Mouse (Mus musculus): ENCODE data around the gene Eif2a.

Eif2a gene

GRCm38 (mm10) chr3:58503720-58504333 lies 21.8 kb upstream of the Eif2a start:
- Histone ChIP-seq H3K27me3 (ENCODE audit: insufficient read depth, low read length) (no peaks in the 10 kb centered on the region), H3K4me1 (replicated peaks; ENCODE audit: low read depth, low read length) (peaks cover 23% of the 10 kb centered on the region), H3K36me3 (ENCODE audit: insufficient read depth, low read length) (no peaks in the 10 kb centered on the region), H3K4me3 (replicated peaks; ENCODE audit: low read length) (no peak overlapping the region), H3K9me3 (ENCODE audit: low read length) (no peaks in the 10 kb centered on the region)
- no peak for TF ChIP-seq NANOG (IDR thresholded peaks at IDR 0.05; ENCODE audit: borderline replicate concordance, low read length)
- TF ChIP-seq POU5F1 (IDR thresholded peaks at IDR 0.05; ENCODE audit: borderline replicate concordance, low read length), result no peak
- TF ChIP-seq CTCF (conservative IDR thresholded peaks at IDR 0.05; ENCODE audit: low read length), result no peak

DNA sequence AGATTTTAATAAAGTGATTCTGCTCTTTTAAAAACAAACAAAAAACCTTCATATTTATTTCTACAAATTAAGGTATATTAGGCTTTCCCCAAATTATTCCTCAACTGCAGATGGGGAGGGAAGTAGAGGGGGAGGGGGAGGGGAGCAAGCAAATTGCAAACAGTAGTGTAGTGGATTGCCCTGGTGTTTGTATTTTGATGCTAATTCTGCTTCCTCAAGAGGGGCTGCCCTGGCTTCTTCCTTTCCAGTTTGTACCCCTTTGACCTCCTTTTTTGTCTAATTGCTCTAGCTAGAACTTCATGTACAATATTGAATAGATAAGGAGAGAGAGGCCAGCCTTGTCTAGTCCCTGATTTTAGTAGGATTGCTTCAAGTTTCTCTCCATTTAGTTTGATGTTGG lies 20.9 kb upstream of the Eif2a start:
- Histone ChIP-seq H3K9me3 (ENCODE audit: low read length) (no peaks in the 10 kb centered on the region), H3K36me3 (ENCODE audit: insufficient read depth, low read length) (no peaks in the 10 kb centered on the region), H3K27me3 (ENCODE audit: insufficient read depth, low read length) (no peaks in the 10 kb centered on the region), H3K4me3 (replicated peaks; ENCODE audit: low read length) (no peak overlapping the region), H3K4me1 (replicated peaks; ENCODE audit: low read depth, low read length) (peaks cover 23% of the 10 kb centered on the region)
- TF ChIP-seq POU5F1 (IDR thresholded peaks at IDR 0.05; ENCODE audit: borderline replicate concordance, low read length), result no peak
- TF ChIP-seq CTCF (conservative IDR thresholded peaks at IDR 0.05; ENCODE audit: low read length), result no peak
- TF ChIP-seq NANOG (IDR thresholded peaks at IDR 0.05; ENCODE audit: borderline replicate concordance, low read length), result no peak

DNA sequence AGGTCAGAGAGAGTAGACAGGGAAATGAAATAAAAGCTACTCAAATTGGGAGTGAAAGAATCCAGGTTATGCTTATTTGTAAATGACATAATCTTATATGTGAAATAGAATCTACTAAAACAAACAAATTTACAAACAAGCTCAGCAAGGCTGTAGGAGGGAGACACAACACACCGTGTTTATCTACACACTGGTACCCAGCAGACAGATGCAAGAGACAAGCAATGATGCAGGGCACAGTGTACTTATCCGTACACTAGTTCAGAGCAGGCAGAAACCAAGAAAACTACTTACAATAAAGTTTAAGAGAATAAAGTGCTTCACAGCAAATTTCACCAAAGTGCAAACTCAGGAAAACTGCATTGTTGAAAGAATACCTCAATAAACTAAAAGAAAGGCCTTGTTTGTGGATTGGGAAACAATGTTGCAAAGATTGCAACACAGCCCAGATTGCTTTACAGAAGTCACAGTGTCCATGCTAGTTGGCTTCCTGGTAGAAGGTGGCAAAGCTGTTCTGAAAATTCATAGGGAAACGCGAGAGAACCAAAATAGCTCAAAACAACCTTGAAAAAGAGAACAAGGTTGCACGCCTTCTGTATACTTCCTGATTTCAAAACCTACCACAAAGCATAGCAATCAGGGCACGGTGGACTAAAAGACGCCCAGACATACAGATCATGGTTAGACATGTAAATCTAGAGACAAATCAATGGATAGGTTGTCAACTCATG lies 17.4 kb upstream of the Eif2a start:
- Histone ChIP-seq H3K9me3 (ENCODE audit: low read length) (no peaks in the 10 kb centered on the region), H3K36me3 (ENCODE audit: insufficient read depth, low read length) (no peaks in the 10 kb centered on the region), H3K4me3 (replicated peaks; ENCODE audit: low read length) (no peak overlapping the region), H3K4me1 (replicated peaks; ENCODE audit: low read depth, low read length) (peaks cover 27% of the 10 kb centered on the region), H3K27me3 (ENCODE audit: insufficient read depth, low read length) (no peaks in the 10 kb centered on the region)
- TF ChIP-seq NANOG (IDR thresholded peaks at IDR 0.05; ENCODE audit: borderline replicate concordance, low read length), result no peak
- TF ChIP-seq POU5F1 (IDR thresholded peaks at IDR 0.05; ENCODE audit: borderline replicate concordance, low read length), result no peak
- no peak for TF ChIP-seq CTCF (conservative IDR thresholded peaks at IDR 0.05; ENCODE audit: low read length)

DNA sequence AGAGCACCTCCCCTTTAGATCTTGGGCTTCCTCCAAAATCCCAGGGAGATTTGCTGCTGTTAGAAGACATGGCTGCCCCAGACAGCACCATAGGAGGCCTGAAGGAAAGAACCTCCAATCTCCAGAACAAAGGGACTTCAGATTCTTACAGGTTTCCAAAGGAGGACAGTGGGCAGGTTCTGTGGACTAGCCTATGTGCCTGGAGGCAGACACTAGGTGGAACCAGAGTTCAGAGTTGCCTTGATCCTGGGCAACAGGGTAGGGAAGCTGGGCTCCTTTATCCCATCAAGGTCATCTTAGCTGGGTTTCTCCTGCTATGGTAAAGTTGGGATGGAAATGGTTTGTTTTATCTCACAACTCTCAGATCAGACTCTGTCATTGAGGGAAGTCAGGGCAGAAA lies 14.0 kb upstream of the Eif2a start:
- H3K4me1 ChIP-seq (replicated peaks; ENCODE audit: low read depth, low read length), result peaks cover 8% of the 10 kb centered on the region
- H3K36me3 ChIP-seq (ENCODE audit: insufficient read depth, low read length), result no peaks in the 10 kb centered on the region
- H3K9me3 ChIP-seq (ENCODE audit: low read length), result no peaks in the 10 kb centered on the region
- no peak overlapping the region for H3K4me3 ChIP-seq (replicated peaks; ENCODE audit: low read length)
- no peaks in the 10 kb centered on the region for H3K27me3 ChIP-seq (ENCODE audit: insufficient read depth, low read length)
- peak; percentile 22; the same call in 1 of the 2 replicates for TF ChIP-seq CTCF (conservative IDR thresholded peaks at IDR 0.05; ENCODE audit: low read length)
- TF ChIP-seq POU5F1 (IDR thresholded peaks at IDR 0.05; ENCODE audit: borderline replicate concordance, low read length), result no peak

DNA sequence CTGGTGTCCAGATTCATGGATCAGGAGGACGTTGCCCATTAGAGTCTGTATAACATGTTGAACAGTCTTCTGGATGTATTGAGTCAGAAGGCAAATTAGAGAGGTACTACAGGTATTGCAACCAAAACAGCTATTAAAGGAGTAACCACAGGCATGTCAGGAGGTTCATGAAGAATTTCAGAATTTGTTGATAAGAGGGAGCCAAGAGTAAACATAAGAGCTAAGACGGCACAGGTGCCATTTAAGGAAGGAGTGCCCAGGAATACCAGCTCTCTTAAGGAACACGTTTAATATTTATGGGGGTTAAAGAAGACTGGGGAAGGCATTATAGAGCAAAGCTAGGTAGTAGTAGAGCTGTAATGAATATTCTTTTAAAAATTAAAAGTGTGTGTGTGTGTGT lies 12.9 kb upstream of the Eif2a start:
- TF ChIP-seq POU5F1 (IDR thresholded peaks at IDR 0.05; ENCODE audit: borderline replicate concordance, low read length) (no peak), CTCF (conservative IDR thresholded peaks at IDR 0.05; ENCODE audit: low read length) (no peak), NANOG (IDR thresholded peaks at IDR 0.05; ENCODE audit: borderline replicate concordance, low read length) (no peak)
- Histone ChIP-seq H3K4me3 (replicated peaks; ENCODE audit: low read length) (no peak overlapping the region), H3K36me3 (ENCODE audit: insufficient read depth, low read length) (no peaks in the 10 kb centered on the region), H3K4me1 (replicated peaks; ENCODE audit: low read depth, low read length) (peaks cover 8% of the 10 kb centered on the region), H3K27me3 (ENCODE audit: insufficient read depth, low read length) (no peaks in the 10 kb centered on the region), H3K9me3 (ENCODE audit: low read length) (no peaks in the 10 kb centered on the region)

- Histone ChIP-seq H3K9me3 (ENCODE audit: low read length) (no peaks in the 10 kb centered on the region), H3K36me3 (ENCODE audit: insufficient read depth, low read length) (no peaks in the 10 kb centered on the region), H3K27me3 (ENCODE audit: insufficient read depth, low read length) (no peaks in the 10 kb centered on the region), H3K4me1 (replicated peaks; ENCODE audit: low read depth, low read length) (peaks cover 8% of the 10 kb centered on the region), H3K4me3 (replicated peaks; ENCODE audit: low read length) (no peak overlapping the region)
- TF ChIP-seq CTCF (conservative IDR thresholded peaks at IDR 0.05; ENCODE audit: low read length) (no peak), NANOG (IDR thresholded peaks at IDR 0.05; ENCODE audit: borderline replicate concordance, low read length) (no peak), POU5F1 (IDR thresholded peaks at IDR 0.05; ENCODE audit: borderline replicate concordance, low read length) (no peak)
Observed at GRCm38 (mm10) chr3:58513483-58513882, 12.1 kb upstream of the Eif2a start.

- no peak overlapping the region for H3K4me3 ChIP-seq (replicated peaks; ENCODE audit: low read length)
- H3K4me1 ChIP-seq (replicated peaks; ENCODE audit: low read depth, low read length), result peaks cover 19% of the 10 kb centered on the region
- H3K27me3 ChIP-seq (ENCODE audit: insufficient read depth, low read length), result no peaks in the 10 kb centered on the region
- TF ChIP-seq POU5F1 (IDR thresholded peaks at IDR 0.05; ENCODE audit: borderline replicate concordance, low read length) (no peak), NANOG (IDR thresholded peaks at IDR 0.05; ENCODE audit: borderline replicate concordance, low read length) (no peak), CTCF (conservative IDR thresholded peaks at IDR 0.05; ENCODE audit: low read length) (no peak)
- peaks cover 9% of the 10 kb centered on the region for H3K36me3 ChIP-seq (ENCODE audit: insufficient read depth, low read length)
- H3K9me3 ChIP-seq (ENCODE audit: low read length), result no peaks in the 10 kb centered on the region
Observed at GRCm38 (mm10) chr3:58515947-58516601, 9.5 kb upstream of the Eif2a start.

DNA sequence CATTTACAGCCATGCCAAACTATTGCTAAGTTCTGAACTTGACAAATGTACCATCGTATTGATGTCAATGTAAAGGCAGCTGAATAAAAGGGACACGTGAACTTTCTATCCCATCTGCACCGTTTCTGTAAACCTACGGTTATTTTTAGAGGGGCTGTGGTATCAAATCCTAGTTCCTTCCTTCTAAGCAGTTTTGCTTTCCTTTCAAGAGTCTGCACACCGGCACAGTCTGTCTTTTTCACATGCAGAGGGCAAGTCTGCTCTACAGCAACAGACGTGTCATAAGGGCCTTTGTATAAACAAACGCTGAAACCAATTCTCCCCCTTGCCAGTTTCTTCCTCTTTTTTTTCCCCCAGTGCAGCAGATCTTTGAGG lies 9.0 kb upstream of the Eif2a start:
- no peak overlapping the region for H3K4me3 ChIP-seq (replicated peaks; ENCODE audit: low read length)
- peaks cover 21% of the 10 kb centered on the region for H3K4me1 ChIP-seq (replicated peaks; ENCODE audit: low read depth, low read length)
- peaks cover 14% of the 10 kb centered on the region for H3K36me3 ChIP-seq (ENCODE audit: insufficient read depth, low read length)
- no peaks in the 10 kb centered on the region for H3K27me3 ChIP-seq (ENCODE audit: insufficient read depth, low read length)
- H3K9me3 ChIP-seq (ENCODE audit: low read length), result no peaks in the 10 kb centered on the region
- no peak for TF ChIP-seq POU5F1 (IDR thresholded peaks at IDR 0.05; ENCODE audit: borderline replicate concordance, low read length)
- no peak for TF ChIP-seq NANOG (IDR thresholded peaks at IDR 0.05; ENCODE audit: borderline replicate concordance, low read length)
- no peak for TF ChIP-seq CTCF (conservative IDR thresholded peaks at IDR 0.05; ENCODE audit: low read length)

Data from E14TG2a.4 (cell line).